Mouse (Mus musculus) olfactory bulb, adult 2 months (tissue): Measurements from ENCODE around the gene Samd11.
A peak's percentile ranks its signal among the peaks of the same experiment; 100 is the strongest.

Experiments used
- CTCF ChIP-seq: fragments of 200-500 bp; IDR thresholded peaks from 2 replicates; pipeline ENCODE4 v1.5.1; 2012; ENCODE audit warnings: low read depth, mild to moderate bottlenecking, low read length, moderate library complexity; ENCODE audit not compliant: insufficient read depth
- POLR2A ChIP-seq: fragments of 200-500 bp; IDR thresholded peaks from 2 replicates; pipeline ENCODE4 v1.6.1; 2012; ENCODE audit warnings: mild to moderate bottlenecking, low read depth, low read length, moderate library complexity; ENCODE audit not compliant: insufficient read depth

DNA sequence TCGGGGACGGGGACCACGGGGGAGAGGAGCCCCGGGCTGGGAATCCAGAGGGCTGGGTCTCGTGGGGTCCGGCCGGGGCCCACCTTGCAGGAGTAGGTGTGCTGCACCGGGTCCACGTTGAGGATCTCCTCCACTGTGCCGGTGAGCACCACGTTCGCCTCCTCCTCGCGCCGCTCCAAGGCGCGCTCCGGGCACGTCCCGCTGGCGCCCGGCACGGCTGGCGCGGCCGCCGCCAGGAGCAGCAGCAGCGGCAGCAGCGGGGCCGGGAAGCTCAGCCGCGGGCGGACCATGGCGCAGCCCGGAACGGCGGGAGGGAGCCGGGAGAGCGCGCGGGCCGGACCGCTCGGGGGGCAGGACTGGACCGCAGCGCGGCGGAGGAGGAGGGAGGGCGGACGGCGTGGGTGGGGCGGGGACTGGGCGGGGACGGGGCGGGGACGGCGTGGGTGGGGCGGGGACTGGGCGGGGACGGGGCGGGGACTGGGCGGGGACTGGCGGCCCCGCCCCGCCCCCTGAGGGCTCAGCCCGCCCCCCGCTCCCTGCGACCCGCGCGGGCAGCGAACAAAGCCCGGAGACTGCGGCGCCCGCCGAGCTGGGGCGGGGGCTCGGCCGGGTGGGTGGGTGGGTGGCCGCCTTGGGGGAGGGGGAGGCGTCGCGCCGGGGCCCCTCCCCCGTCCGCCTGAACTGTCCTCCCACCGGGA is 58.2 kb downstream of the Samd11 start, which contains the start of gene Agrn:
- TF ChIP-seq POLR2A (peak; percentile 14; the same call in 1 of the 2 replicates), CTCF (no peak)
